Mouse (Mus musculus): ENCODE measurements around the gene Gpx8. TPM values are rescaled to one million over a fixed set of nuclear protein-coding genes. Genes with fewer than 3 reads are reported as not detected.
A peak's percentile ranks its signal among the peaks of the same experiment; 100 is the strongest.

The Gpx8 gene
- polyA plus RNA-seq (2015; fragmentation: Nextera tagmentation; extraction: Ambion mirVana) = 62.8 and 63.5 TPM in 2 replicates

DNA sequence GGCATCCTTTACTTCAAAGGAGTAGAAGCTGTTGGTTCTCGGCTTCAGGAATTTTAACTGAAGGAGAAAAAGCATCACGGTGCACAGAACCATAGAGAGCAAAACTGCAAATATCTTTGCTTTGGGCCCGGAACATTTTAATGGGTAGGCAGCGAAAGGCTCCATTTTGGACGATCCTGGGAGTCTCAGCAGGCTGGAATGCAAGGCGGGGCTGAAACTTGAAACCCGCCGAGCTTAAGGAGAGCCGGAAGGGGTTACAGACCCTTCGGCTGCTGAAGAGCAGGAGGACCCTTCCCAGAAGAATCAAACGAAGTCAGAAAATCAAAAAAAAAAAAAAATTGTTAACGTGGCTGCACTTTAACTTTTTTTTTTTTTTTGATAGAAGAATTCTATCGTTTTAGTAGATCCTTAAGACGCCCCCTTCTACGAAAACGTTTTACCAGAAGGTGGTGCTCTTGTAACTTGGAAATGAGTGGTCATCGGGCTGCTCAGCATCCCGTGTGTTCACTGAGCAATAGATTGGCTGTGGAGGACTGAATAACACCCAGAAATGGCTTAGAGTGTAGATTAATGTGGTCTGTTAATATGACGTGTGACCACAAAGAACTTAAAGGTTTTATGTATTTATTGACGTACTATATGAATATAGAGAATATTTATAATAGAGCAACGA lies at the start of gene Gpx8:
Gene Gpx8 (minus strand): TSS at position 200 of the 673 bp plus-strand sequence.
- WGBS = 6% methylated on average over 21 of the region's 21 CpGs
- Histone ChIP-seq H3K9me3 (replicated peaks) (no peaks in the 10 kb centered on the region), H3K4me3 (peak within 1 kb of the TSS; percentile 42), H3K4me1 (0 out of 2 replicates have a peak, but pooled peaks cover 5% of the 10 kb centered on the region), H3K4me2 (peak within 1 kb of the TSS; percentile 65), H3K9ac (peak within 1 kb of the TSS; percentile 40), H3K36me3 (ENCODE audit: poor library complexity, severe bottlenecking) (peaks cover 6% of the 10 kb centered on the region; the same call in 1 of the 2 replicates), H3K27ac (no peak within 1 kb of the TSS), H3K27me3 (no peaks in the 10 kb centered on the region)
- peak; percentile 85 for ATAC-seq

DNA sequence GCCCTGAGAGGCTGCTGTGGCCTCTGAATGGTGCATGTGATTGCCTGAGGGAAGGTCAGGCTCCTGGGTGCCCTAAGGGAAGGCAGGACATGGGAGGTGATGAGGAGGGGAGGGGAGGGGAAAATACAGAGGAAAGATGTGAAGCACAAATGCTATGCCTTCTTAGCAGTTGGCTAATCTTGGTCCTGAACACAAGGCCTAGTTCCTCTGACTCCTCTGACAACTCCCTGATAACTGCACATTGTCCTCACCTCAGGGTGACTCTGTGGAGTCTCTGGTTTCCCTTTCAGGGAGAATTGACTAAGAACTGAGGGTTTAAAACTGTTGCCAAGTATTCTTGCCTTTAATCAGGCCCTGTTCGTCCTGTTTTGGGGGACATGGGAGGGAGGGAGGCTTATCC lies 48.4 kb upstream of the Gpx8 start:
- ATAC-seq = no peak
- WGBS = 60% methylated on average over 1 of the region's 1 CpGs
- no peaks in the 10 kb centered on the region for H3K9me3 ChIP-seq (replicated peaks)

GRCm38 (mm10) chr13:113090489-113090888 lies 44.3 kb upstream of the Gpx8 start:
- H3K4me2 ChIP-seq = no peak overlapping the region
- no peaks in the 10 kb centered on the region for H3K36me3 ChIP-seq (ENCODE audit: poor library complexity, severe bottlenecking)
- no peaks in the 10 kb centered on the region for H3K27me3 ChIP-seq
- no peak overlapping the region for H3K9ac ChIP-seq
- H3K9me3 ChIP-seq (replicated peaks) = no peaks in the 10 kb centered on the region
- no peak overlapping the region for H3K27ac ChIP-seq
- 85% methylated on average over 8 of the region's 8 CpGs for WGBS
- ATAC-seq = no peak
- H3K4me1 ChIP-seq = no peaks in the 10 kb centered on the region
- no peak overlapping the region for H3K4me3 ChIP-seq

More for the DNA sequence above, 48.4 kb upstream of the Gpx8 start:
- H3K27me3 ChIP-seq = no peaks in the 10 kb centered on the region
- no peak overlapping the region for H3K27ac ChIP-seq
- no peaks in the 10 kb centered on the region for H3K36me3 ChIP-seq (ENCODE audit: poor library complexity, severe bottlenecking)
- no peak overlapping the region for H3K9ac ChIP-seq
- H3K4me2 ChIP-seq = no peak overlapping the region
- no peak overlapping the region for H3K4me3 ChIP-seq
- no peaks in the 10 kb centered on the region for H3K4me1 ChIP-seq

- H3K9ac ChIP-seq = no peak overlapping the region
- no peaks in the 10 kb centered on the region for H3K9me3 ChIP-seq (replicated peaks)
- no peaks in the 10 kb centered on the region for H3K36me3 ChIP-seq (ENCODE audit: poor library complexity, severe bottlenecking)
- H3K27me3 ChIP-seq = no peaks in the 10 kb centered on the region
- H3K27ac ChIP-seq = no peak overlapping the region
- WGBS = 87% methylated on average over 13 of the region's 13 CpGs
- H3K4me1 ChIP-seq = no peaks in the 10 kb centered on the region
- H3K4me3 ChIP-seq = no peak overlapping the region
- H3K4me2 ChIP-seq = no peak overlapping the region
- ATAC-seq = no peak
Observed at GRCm38 (mm10) chr13:113087226-113088017, 41.2 kb upstream of the Gpx8 start.

GRCm38 (mm10) chr13:113084732-113085131 lies 38.5 kb upstream of the Gpx8 start:
- no peaks in the 10 kb centered on the region for H3K4me1 ChIP-seq
- no peaks in the 10 kb centered on the region for H3K27me3 ChIP-seq
- 79% methylated on average over 5 of the region's 5 CpGs for WGBS
- H3K4me2 ChIP-seq = no peak overlapping the region
- H3K9me3 ChIP-seq (replicated peaks) = no peaks in the 10 kb centered on the region
- no peak overlapping the region for H3K4me3 ChIP-seq
- H3K36me3 ChIP-seq (ENCODE audit: poor library complexity, severe bottlenecking) = no peaks in the 10 kb centered on the region
- no peak for ATAC-seq
- H3K27ac ChIP-seq = no peak overlapping the region
- no peak overlapping the region for H3K9ac ChIP-seq

DNA sequence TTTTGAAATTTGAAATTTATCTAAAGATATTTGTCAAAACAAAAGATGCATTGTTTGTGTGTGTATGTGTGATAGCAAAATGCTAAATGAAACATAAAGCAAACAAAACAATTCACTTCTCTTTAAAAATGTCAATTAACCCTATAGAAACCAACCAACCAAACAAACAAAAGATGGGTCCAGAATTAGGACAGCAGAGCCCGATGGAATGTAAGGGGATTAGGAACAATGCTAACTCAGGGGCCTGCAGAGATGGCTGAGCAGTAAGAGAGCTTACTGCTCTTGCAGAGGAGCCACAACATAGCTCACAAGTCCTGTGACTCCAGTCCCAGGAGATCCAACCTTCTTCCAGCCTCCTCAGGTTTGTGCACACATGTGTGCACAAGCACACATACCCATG lies 35.9 kb upstream of the Gpx8 start:
- Histone ChIP-seq H3K4me3 (no peak overlapping the region), H3K4me2 (no peak overlapping the region), H3K27ac (no peak overlapping the region), H3K27me3 (no peaks in the 10 kb centered on the region), H3K9ac (no peak overlapping the region), H3K4me1 (no peaks in the 10 kb centered on the region), H3K36me3 (ENCODE audit: poor library complexity, severe bottlenecking) (no peaks in the 10 kb centered on the region), H3K9me3 (replicated peaks) (no peaks in the 10 kb centered on the region)
- 0% methylated on average over 1 of the region's 1 CpGs for WGBS
- ATAC-seq = no peak

GRCm38 (mm10) chr13:113079021-113079420 lies 32.8 kb upstream of the Gpx8 start:
- H3K9ac ChIP-seq = no peak overlapping the region
- no peak overlapping the region for H3K4me3 ChIP-seq
- ATAC-seq = no peak
- H3K27me3 ChIP-seq = no peaks in the 10 kb centered on the region
- no peaks in the 10 kb centered on the region for H3K9me3 ChIP-seq (replicated peaks)
- H3K27ac ChIP-seq = no peak overlapping the region
- no peaks in the 10 kb centered on the region for H3K4me1 ChIP-seq
- H3K4me2 ChIP-seq = no peak overlapping the region
- 73% methylated on average over 9 of the region's 9 CpGs for WGBS
- H3K36me3 ChIP-seq (ENCODE audit: poor library complexity, severe bottlenecking) = no peaks in the 10 kb centered on the region

GRCm38 (mm10) chr13:113064542-113064941 lies 18.3 kb upstream of the Gpx8 start:
- Histone ChIP-seq H3K27ac (no peak overlapping the region), H3K9me3 (replicated peaks) (no peaks in the 10 kb centered on the region), H3K4me2 (no peak overlapping the region), H3K9ac (no peak overlapping the region), H3K27me3 (no peaks in the 10 kb centered on the region), H3K36me3 (ENCODE audit: poor library complexity, severe bottlenecking) (no peaks in the 10 kb centered on the region), H3K4me3 (no peak overlapping the region), H3K4me1 (no peaks in the 10 kb centered on the region)
- 88% methylated on average over 9 of the region's 9 CpGs for WGBS
- no peak for ATAC-seq

- no peak overlapping the region for H3K9ac ChIP-seq
- H3K4me2 ChIP-seq = no peak overlapping the region
- no peaks in the 10 kb centered on the region for H3K9me3 ChIP-seq (replicated peaks)
- H3K4me3 ChIP-seq = no peak overlapping the region
- H3K36me3 ChIP-seq (ENCODE audit: poor library complexity, severe bottlenecking) = no peaks in the 10 kb centered on the region
- ATAC-seq = no peak
- no peaks in the 10 kb centered on the region for H3K4me1 ChIP-seq
- no peak overlapping the region for H3K27ac ChIP-seq
- 89% methylated on average over 6 of the region's 6 CpGs for WGBS
- H3K27me3 ChIP-seq = no peaks in the 10 kb centered on the region
Observed at GRCm38 (mm10) chr13:113061746-113062145, 15.5 kb upstream of the Gpx8 start.

DNA sequence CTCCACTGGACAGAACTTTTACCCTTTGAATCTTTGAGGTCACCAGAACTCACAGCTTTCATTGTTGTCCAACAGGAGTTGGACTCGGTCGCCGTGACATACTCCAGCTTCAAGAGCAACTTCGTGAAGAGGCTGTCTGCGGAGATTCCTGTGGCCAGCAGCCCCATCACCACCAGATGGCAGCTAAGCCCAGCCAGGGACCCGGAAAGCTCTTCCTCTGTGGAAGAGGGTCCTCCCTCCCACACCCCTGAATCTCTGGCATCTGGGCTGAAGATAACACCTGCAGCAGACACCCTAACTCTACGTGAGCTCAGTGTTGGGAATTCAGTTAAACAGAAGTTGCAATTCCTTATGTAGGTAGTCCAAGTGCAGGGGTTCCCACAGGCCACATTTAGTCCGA lies 9.6 kb upstream of the Gpx8 start:
- no peaks in the 10 kb centered on the region for H3K9me3 ChIP-seq (replicated peaks)
- no peaks in the 10 kb centered on the region for H3K4me1 ChIP-seq
- no peak overlapping the region for H3K4me3 ChIP-seq
- no peaks in the 10 kb centered on the region for H3K36me3 ChIP-seq (ENCODE audit: poor library complexity, severe bottlenecking)
- H3K27ac ChIP-seq = no peak overlapping the region
- H3K4me2 ChIP-seq = no peak overlapping the region
- H3K9ac ChIP-seq = no peak overlapping the region
- WGBS = 43% methylated on average over 8 of the region's 8 CpGs
- H3K27me3 ChIP-seq = no peaks in the 10 kb centered on the region
- ATAC-seq = no peak

DNA sequence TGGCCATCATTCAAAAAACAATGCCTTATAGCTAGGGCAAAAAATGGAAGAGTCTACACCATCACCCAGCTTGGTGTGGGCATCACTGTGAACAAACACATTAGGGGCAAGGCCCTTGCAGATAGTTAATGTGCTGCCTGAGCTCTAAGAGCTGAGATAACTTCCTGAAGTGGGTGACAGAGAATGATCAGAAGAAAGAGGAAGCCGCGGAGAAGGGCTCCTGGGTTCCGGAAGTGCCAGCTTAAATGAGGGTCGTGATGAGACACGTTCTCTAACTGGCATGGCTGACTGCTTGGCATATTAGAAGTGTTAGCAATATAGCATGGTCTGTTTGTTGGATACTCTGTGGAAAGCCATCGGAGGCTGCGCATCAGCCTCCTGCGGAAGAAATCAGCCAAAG lies 8.0 kb upstream of the Gpx8 start:
- Histone ChIP-seq H3K4me1 (no peaks in the 10 kb centered on the region), H3K4me2 (no peak overlapping the region), H3K4me3 (no peak overlapping the region), H3K27ac (no peak overlapping the region), H3K9ac (no peak overlapping the region), H3K36me3 (ENCODE audit: poor library complexity, severe bottlenecking) (no peaks in the 10 kb centered on the region), H3K9me3 (replicated peaks) (no peaks in the 10 kb centered on the region), H3K27me3 (no peaks in the 10 kb centered on the region)
- no peak for ATAC-seq
- WGBS = 93% methylated on average over 8 of the region's 8 CpGs

DNA sequence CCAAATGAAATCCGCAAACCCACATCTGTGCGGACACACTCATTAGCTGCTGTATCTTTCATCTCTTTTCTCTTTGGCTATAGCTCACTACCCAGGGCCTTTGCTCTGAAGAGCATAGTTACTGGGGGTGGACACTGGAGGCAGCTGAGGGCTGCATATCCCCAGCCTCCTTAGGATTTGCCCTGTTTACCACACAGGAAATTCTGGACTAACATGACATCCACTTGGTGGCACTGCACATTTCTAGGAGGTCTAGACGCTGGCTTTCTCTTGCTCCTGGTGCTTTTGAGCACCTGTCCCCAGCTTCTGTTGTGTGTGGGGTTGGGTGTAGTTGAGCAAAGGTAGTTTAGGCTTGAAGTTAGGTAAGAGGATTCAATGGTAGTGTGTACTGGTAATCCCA lies 1.4 kb upstream of the Gpx8 start:
- 71% methylated on average over 3 of the region's 3 CpGs for WGBS
- no peaks in the 10 kb centered on the region for H3K9me3 ChIP-seq (replicated peaks)
- H3K27ac ChIP-seq = no peak overlapping the region
- no peak overlapping the region for H3K4me2 ChIP-seq
- H3K9ac ChIP-seq = no peak overlapping the region
- H3K36me3 ChIP-seq (ENCODE audit: poor library complexity, severe bottlenecking) = peaks cover 4% of the 10 kb centered on the region; the same call in 1 of the 2 replicates
- H3K4me3 ChIP-seq = no peak overlapping the region
- H3K4me1 ChIP-seq = 0 out of 2 replicates have a peak, but pooled peaks cover 5% of the 10 kb centered on the region
- H3K27me3 ChIP-seq = no peaks in the 10 kb centered on the region
- no peak for ATAC-seq

Measured in forebrain, embryonic 13.5 days (tissue).